Mouse (Mus musculus): ENCODE measurements around the gene Baz1a. TPM values are rescaled to one million over a fixed set of nuclear protein-coding genes. Genes with fewer than 3 reads are reported as not detected.

The Baz1a gene
- total RNA-seq, 1 experiment from 2014 or later: 145 TPM

GRCm38 (mm10) chr12:54879630-54880029 is 134.5 kb downstream of the Baz1a start:
- ATAC-seq (ENCODE audit: extremely low read depth, insufficient number of reproducible peaks, low FRiP score, poor library complexity, severe bottlenecking): peak; percentile 56; the same call in 1 of the 2 replicates

- no peak for ATAC-seq (ENCODE audit: extremely low read depth, insufficient number of reproducible peaks, low FRiP score, poor library complexity, severe bottlenecking)
Observed at GRCm38 (mm10) chr12:54879211-54879610, 134.9 kb downstream of the Baz1a start.

GRCm38 (mm10) chr12:54877875-54878274 is 136.3 kb downstream of the Baz1a start:
- ATAC-seq (ENCODE audit: extremely low read depth, insufficient number of reproducible peaks, low FRiP score, poor library complexity, severe bottlenecking): no peak

- ATAC-seq (ENCODE audit: extremely low read depth, insufficient number of reproducible peaks, low FRiP score, poor library complexity, severe bottlenecking): no peak
Observed at GRCm38 (mm10) chr12:54876879-54877278, 137.3 kb downstream of the Baz1a start.

- ATAC-seq (ENCODE audit: extremely low read depth, insufficient number of reproducible peaks, low FRiP score, poor library complexity, severe bottlenecking): no peak
Observed at GRCm38 (mm10) chr12:54874711-54875110, 139.4 kb downstream of the Baz1a start.

- ATAC-seq (ENCODE audit: extremely low read depth, insufficient number of reproducible peaks, low FRiP score, poor library complexity, severe bottlenecking): peak; percentile 65
Observed at GRCm38 (mm10) chr12:54862606-54863535, 151.3 kb downstream of the Baz1a start, which contains the start of gene Cfl2. Gene Cfl2 (minus strand): TSS chr12:54862877.

GRCm38 (mm10) chr12:54861991-54862605 is 152.1 kb downstream of the Baz1a start:
- no peak for ATAC-seq (ENCODE audit: extremely low read depth, insufficient number of reproducible peaks, low FRiP score, poor library complexity, severe bottlenecking)

- no peak for ATAC-seq (ENCODE audit: extremely low read depth, insufficient number of reproducible peaks, low FRiP score, poor library complexity, severe bottlenecking)
Observed at GRCm38 (mm10) chr12:54859531-54859930, 154.6 kb downstream of the Baz1a start.

- ATAC-seq (ENCODE audit: extremely low read depth, insufficient number of reproducible peaks, low FRiP score, poor library complexity, severe bottlenecking): no peak
Observed at GRCm38 (mm10) chr12:54850551-54850950, 163.6 kb downstream of the Baz1a start.

- no peak for ATAC-seq (ENCODE audit: extremely low read depth, insufficient number of reproducible peaks, low FRiP score, poor library complexity, severe bottlenecking)
Observed at GRCm38 (mm10) chr12:54844415-54844814, 169.7 kb downstream of the Baz1a start.

Other genes with a start within 250 kb of the Baz1a start
- gene Snx6, start 218.6 kb downstream of the Baz1a start, total RNA-seq (2017): 81.8 and 85.9 TPM in 2 replicates
- gene Cfl2, start 151.5 kb downstream of the Baz1a start, total RNA-seq (2017): 25.7 and 33.4 TPM in 2 replicates
- gene Gm20403, start 27.8 kb downstream of the Baz1a start, total RNA-seq (2017): not detected in 2 replicates
- 6.5 and 9.2 TPM in 2 replicates for gene 2700097O09Rik, start 65.8 kb upstream of the Baz1a start, total RNA-seq (2017)
- gene Srp54a, start 65.9 kb upstream of the Baz1a start, total RNA-seq (2017): 156 and 159 TPM in 2 replicates
- 17.1 and 21.3 TPM in 2 replicates for gene Fam177a, start 110.1 kb upstream of the Baz1a start, total RNA-seq (2017)
- 58.5 and 70.8 TPM in 2 replicates for gene Srp54b, start 140.8 kb upstream of the Baz1a start, total RNA-seq (2017)
- gene 1700047I17Rik2, start 185.2 kb upstream of the Baz1a start, total RNA-seq (2017): 7.7 and 15.5 TPM in 2 replicates
- gene Srp54c, start 215.8 kb upstream of the Baz1a start, total RNA-seq (2017): 74.8 and 79.0 TPM in 2 replicates